Mouse (Mus musculus) cerebellum, adult 18-20 months (tissue): ENCODE results near the gene Cped1.
A peak's percentile ranks its signal among the peaks of the same experiment; 100 is the strongest.

ENCODE experiments used
- DNase-seq, 2 experiments: peaks; one replicate each; pipeline ENCODE4 v3.0.0; 2021

Gene Cped1

GRCm38 (mm10) chr6:22186967-22187366 is 201.3 kb downstream of the Cped1 start:
- DNase-seq = no peak

- DNase-seq = no peak
Measured at GRCm38 (mm10) chr6:22189346-22190335, 203.9 kb downstream of the Cped1 start.

- no peak for DNase-seq
Measured at GRCm38 (mm10) chr6:22198603-22199002, 212.9 kb downstream of the Cped1 start.

- DNase-seq = no peak
Measured at GRCm38 (mm10) chr6:22199473-22199872, 213.8 kb downstream of the Cped1 start.

- DNase-seq = no peak
Measured at GRCm38 (mm10) chr6:22200133-22200532, 214.4 kb downstream of the Cped1 start.

GRCm38 (mm10) chr6:22201879-22202278 is 216.2 kb downstream of the Cped1 start:
- DNase-seq = no peak

- peak in 1 of 2 experiments; percentile 4 for DNase-seq
Measured at GRCm38 (mm10) chr6:22205030-22205750, 219.5 kb downstream of the Cped1 start.

- no peak for DNase-seq
Measured at GRCm38 (mm10) chr6:22205751-22206121, 220.0 kb downstream of the Cped1 start.

- DNase-seq = no peak
Measured at GRCm38 (mm10) chr6:22206179-22206578, 220.5 kb downstream of the Cped1 start.

- peak in 1 of 2 experiments; percentile 3 for DNase-seq
Measured at GRCm38 (mm10) chr6:22206630-22207293, 221.0 kb downstream of the Cped1 start.

- no peak for DNase-seq
Measured at GRCm38 (mm10) chr6:22212158-22212557, 226.4 kb downstream of the Cped1 start.

GRCm38 (mm10) chr6:22213187-22213586 is 227.5 kb downstream of the Cped1 start:
- no peak for DNase-seq

- DNase-seq = no peak
Measured at GRCm38 (mm10) chr6:22213813-22214212, 228.1 kb downstream of the Cped1 start.

GRCm38 (mm10) chr6:22214665-22215064 is 228.9 kb downstream of the Cped1 start:
- no peak for DNase-seq

- no peak for DNase-seq
Measured at GRCm38 (mm10) chr6:22216276-22216973, 230.7 kb downstream of the Cped1 start.

GRCm38 (mm10) chr6:22221134-22221533 is 235.4 kb downstream of the Cped1 start:
- DNase-seq = no peak

GRCm38 (mm10) chr6:22222087-22222486 is 236.4 kb downstream of the Cped1 start:
- DNase-seq = no peak

GRCm38 (mm10) chr6:22222947-22223346 is 237.2 kb downstream of the Cped1 start:
- DNase-seq = no peak

GRCm38 (mm10) chr6:22224351-22224750 is 238.6 kb downstream of the Cped1 start:
- DNase-seq = no peak

- no peak for DNase-seq
Measured at GRCm38 (mm10) chr6:22231244-22231643, 245.5 kb downstream of the Cped1 start.

- no peak for DNase-seq
Measured at GRCm38 (mm10) chr6:22233517-22233916, 247.8 kb downstream of the Cped1 start.

- DNase-seq = no peak
Measured at GRCm38 (mm10) chr6:22235133-22235532, 249.4 kb downstream of the Cped1 start.

- no peak for DNase-seq
Measured at GRCm38 (mm10) chr6:22243321-22243720, 257.6 kb downstream of the Cped1 start.
